Mouse (Mus musculus): Measurements from ENCODE around the gene Mrpl52. TPM values are rescaled to one million over a fixed set of nuclear protein-coding genes. Genes with fewer than 3 reads are reported as not detected.

Gene Mrpl52
- polyA plus RNA-seq, 1 experiment from 2014 or later, result 263 TPM

- peak overlapping the region; percentile 37 for H3K4me2 ChIP-seq (replicated peaks)
- H3K9ac ChIP-seq, result no peak overlapping the region
- peak; percentile 59; the same call in 1 of the 2 replicates for ATAC-seq (ENCODE audit: insufficient number of reproducible peaks, insufficient read depth, low FRiP score, low TSS enrichment)
- H3K9me3 ChIP-seq, result no peaks in the 10 kb centered on the region
- no peak overlapping the region for H3K27ac ChIP-seq
- H3K4me3 ChIP-seq, result peak overlapping the region; percentile 6
- peaks cover 26% of the 10 kb centered on the region for H3K4me1 ChIP-seq
- peaks cover 19% of the 10 kb centered on the region for H3K27me3 ChIP-seq
- no peaks in the 10 kb centered on the region for H3K36me3 ChIP-seq
- WGBS, result 4% methylated on average over 18 of the region's 18 CpGs
These were observed 12.6 kb upstream of the Mrpl52 start for GRCm38 (mm10) chr14:54413877-54414700.

DNA sequence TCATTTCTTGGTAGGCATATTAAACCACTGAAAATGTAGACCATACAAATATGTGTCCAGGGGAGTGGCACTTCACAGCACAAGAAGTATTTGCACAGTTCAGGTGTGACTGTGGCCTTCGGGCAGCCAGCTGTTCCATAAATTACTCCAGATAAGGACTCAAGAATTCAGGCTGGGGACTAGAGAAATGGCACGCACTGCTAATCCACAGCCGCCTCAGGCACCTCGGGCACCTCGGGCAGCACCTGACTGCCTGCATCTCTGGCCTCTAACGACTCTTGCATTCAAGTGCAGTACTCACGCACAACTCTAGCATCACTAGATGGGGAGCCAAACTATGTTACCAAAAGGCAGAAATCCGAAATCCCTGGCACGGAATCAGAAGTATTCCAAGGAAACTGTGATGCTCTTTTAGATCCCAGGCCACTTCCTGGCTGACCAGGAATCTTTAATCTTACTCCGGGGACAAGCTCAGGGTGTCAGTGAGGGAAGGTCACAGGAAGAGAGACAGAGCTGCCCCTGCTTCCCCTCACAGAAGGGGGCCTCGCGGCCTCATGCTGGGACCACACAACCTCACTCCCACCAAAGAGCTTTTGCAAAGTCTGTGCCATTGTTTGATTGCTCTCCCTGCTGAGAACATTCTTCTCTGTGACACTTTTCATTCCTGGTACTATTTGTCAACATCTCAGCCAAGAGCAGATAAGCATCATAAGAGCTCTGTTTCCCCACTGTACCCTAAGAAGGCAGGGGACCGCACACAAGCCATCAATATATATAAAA lies 11.3 kb upstream of the Mrpl52 start:
- H3K9ac ChIP-seq, result no peak overlapping the region
- H3K4me2 ChIP-seq (replicated peaks), result no peak overlapping the region
- 12% methylated on average over 13 of the region's 13 CpGs for WGBS
- H3K9me3 ChIP-seq, result no peaks in the 10 kb centered on the region
- ATAC-seq (ENCODE audit: insufficient number of reproducible peaks, insufficient read depth, low FRiP score, low TSS enrichment), result no peak
- H3K36me3 ChIP-seq, result no peaks in the 10 kb centered on the region
- no peak overlapping the region for H3K27ac ChIP-seq
- H3K27me3 ChIP-seq, result peaks cover 19% of the 10 kb centered on the region
- H3K4me3 ChIP-seq, result no peak overlapping the region
- peaks cover 18% of the 10 kb centered on the region for H3K4me1 ChIP-seq

DNA sequence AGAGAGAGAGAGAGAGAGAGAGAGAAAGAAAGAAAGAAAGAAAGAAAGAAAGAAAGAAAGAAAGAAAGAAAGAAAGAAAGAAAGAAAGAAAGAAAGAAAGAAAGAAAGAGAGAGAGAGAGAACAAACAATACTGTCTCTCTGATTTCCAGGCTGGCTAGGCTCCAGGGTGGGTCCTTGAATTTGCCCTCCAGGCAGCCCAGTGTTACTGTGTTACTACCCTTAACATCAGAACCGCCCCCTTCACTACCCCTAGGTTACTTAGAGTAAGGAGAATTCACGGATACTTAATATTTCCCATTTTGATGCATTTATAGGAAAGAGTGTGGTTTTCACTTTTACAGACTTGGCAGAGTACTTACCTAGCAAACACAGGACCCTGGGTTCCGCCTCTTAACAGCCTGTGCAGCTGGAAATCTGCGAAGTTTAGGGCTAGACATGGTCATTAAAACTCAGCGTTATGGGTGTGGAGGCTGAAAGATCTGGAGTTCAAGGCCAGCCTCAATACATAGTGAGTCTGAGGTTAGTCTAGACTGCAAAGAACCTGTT lies 10.4 kb upstream of the Mrpl52 start:
- H3K9me3 ChIP-seq, result no peaks in the 10 kb centered on the region
- WGBS, result 31% methylated on average over 5 of the region's 5 CpGs
- H3K27ac ChIP-seq, result no peak overlapping the region
- H3K4me3 ChIP-seq, result no peak overlapping the region
- no peaks in the 10 kb centered on the region for H3K36me3 ChIP-seq
- no peak overlapping the region for H3K4me2 ChIP-seq (replicated peaks)
- H3K9ac ChIP-seq, result no peak overlapping the region
- no peak for ATAC-seq (ENCODE audit: insufficient number of reproducible peaks, insufficient read depth, low FRiP score, low TSS enrichment)
- H3K4me1 ChIP-seq, result peaks cover 16% of the 10 kb centered on the region
- H3K27me3 ChIP-seq, result peaks cover 19% of the 10 kb centered on the region

GRCm38 (mm10) chr14:54416830-54417229 lies 9.9 kb upstream of the Mrpl52 start:
- Histone ChIP-seq H3K27me3 (peaks cover 19% of the 10 kb centered on the region), H3K27ac (no peak overlapping the region), H3K9me3 (no peaks in the 10 kb centered on the region), H3K36me3 (no peaks in the 10 kb centered on the region), H3K9ac (no peak overlapping the region), H3K4me3 (no peak overlapping the region), H3K4me2 (replicated peaks) (no peak overlapping the region), H3K4me1 (peaks cover 16% of the 10 kb centered on the region)
- ATAC-seq (ENCODE audit: insufficient number of reproducible peaks, insufficient read depth, low FRiP score, low TSS enrichment), result no peak
- 51% methylated on average over 4 of the region's 4 CpGs for WGBS

- 0 out of 2 replicates have a peak within 1 kb of the TSS, but pooled peaks have one; percentile 12 for H3K4me3 ChIP-seq
- WGBS, result 4% methylated on average over 19 of the region's 19 CpGs
- H3K36me3 ChIP-seq, result no peaks in the 10 kb centered on the region
- H3K4me1 ChIP-seq, result peaks cover 16% of the 10 kb centered on the region
- H3K27me3 ChIP-seq, result peaks cover 19% of the 10 kb centered on the region
- H3K9me3 ChIP-seq, result no peaks in the 10 kb centered on the region
- H3K27ac ChIP-seq, result no peak within 1 kb of the TSS
- ATAC-seq (ENCODE audit: insufficient number of reproducible peaks, insufficient read depth, low FRiP score, low TSS enrichment), result no peak; the same call in 1 of the 2 replicates
- no peak within 1 kb of the TSS for H3K9ac ChIP-seq
- H3K4me2 ChIP-seq (replicated peaks), result peak within 1 kb of the TSS; percentile 25
These were observed 9.1 kb upstream of the Mrpl52 start, which contains the start of gene Slc7a7 for GRCm38 (mm10) chr14:54417623-54418081. TSS of gene Slc7a7 (minus strand) at chr14:54417780.

GRCm38 (mm10) chr14:54421014-54421413 lies 5.7 kb upstream of the Mrpl52 start:
- Histone ChIP-seq H3K4me3 (no peak overlapping the region), H3K9me3 (no peaks in the 10 kb centered on the region), H3K4me2 (replicated peaks) (no peak overlapping the region), H3K27ac (no peak overlapping the region), H3K9ac (no peak overlapping the region), H3K36me3 (no peaks in the 10 kb centered on the region), H3K4me1 (0 out of 2 replicates have a peak, but pooled peaks cover 4% of the 10 kb centered on the region), H3K27me3 (peaks cover 13% of the 10 kb centered on the region)
- ATAC-seq (ENCODE audit: insufficient number of reproducible peaks, insufficient read depth, low FRiP score, low TSS enrichment), result no peak
- WGBS, result 58% methylated on average over 2 of the region's 2 CpGs

GRCm38 (mm10) chr14:54423406-54423805 lies 3.3 kb upstream of the Mrpl52 start:
- Histone ChIP-seq H3K4me2 (replicated peaks) (no peak overlapping the region), H3K27ac (no peak overlapping the region), H3K4me1 (0 out of 2 replicates have a peak, but pooled peaks cover 6% of the 10 kb centered on the region), H3K9ac (no peak overlapping the region), H3K4me3 (no peak overlapping the region), H3K27me3 (no peaks in the 10 kb centered on the region), H3K9me3 (no peaks in the 10 kb centered on the region), H3K36me3 (no peaks in the 10 kb centered on the region)
- WGBS, result 59% methylated on average over 5 of the region's 5 CpGs
- no peak for ATAC-seq (ENCODE audit: insufficient number of reproducible peaks, insufficient read depth, low FRiP score, low TSS enrichment)

DNA sequence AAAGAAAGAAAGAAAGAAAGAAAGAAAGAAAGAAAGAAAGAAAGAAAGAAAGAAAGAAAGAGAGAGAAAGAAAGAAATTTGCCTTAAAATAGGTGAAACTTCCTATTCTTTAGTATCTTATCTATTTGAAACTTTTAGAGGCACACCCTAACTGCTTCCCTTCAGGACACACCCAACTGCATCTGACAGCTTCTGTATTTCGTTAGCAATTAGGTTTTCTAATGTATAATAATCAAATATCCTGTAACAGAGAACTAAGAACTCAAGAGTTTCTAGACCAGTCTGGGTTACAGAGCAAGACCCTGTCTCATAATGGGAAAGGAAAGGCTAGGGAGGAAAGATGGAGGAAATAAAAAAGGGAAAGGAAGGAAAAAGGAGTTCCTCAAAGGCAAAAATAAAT lies 2.1 kb upstream of the Mrpl52 start:
- Histone ChIP-seq H3K36me3 (peaks cover 6% of the 10 kb centered on the region; the same call in 1 of the 2 replicates), H3K27me3 (no peaks in the 10 kb centered on the region), H3K4me1 (peaks cover 11% of the 10 kb centered on the region), H3K27ac (no peak overlapping the region), H3K9me3 (no peaks in the 10 kb centered on the region), H3K9ac (no peak overlapping the region), H3K4me3 (no peak overlapping the region), H3K4me2 (replicated peaks) (no peak overlapping the region)
- ATAC-seq (ENCODE audit: insufficient number of reproducible peaks, insufficient read depth, low FRiP score, low TSS enrichment), result no peak
- 88% methylated on average over 1 of the region's 1 CpGs for WGBS

DNA sequence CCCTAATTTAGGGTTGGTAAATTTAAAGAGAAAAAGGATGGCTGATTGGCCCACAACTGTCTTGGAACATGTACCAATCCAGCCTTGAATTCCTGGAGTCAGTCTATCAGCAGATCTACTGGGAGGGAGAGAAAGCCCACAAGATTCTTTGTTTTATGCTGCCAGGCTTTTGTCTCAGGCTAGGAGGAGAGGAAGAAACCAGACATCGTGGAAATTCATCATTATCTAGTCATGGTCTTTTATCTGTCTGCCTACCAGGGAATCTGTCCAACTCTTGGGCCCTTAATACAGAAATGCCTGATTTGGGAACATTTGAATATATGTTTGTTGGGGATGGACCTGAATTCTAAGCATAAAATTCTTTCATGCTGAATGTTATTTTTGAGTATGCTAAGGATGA lies 1.2 kb upstream of the Mrpl52 start:
- H3K9me3 ChIP-seq, result no peaks in the 10 kb centered on the region
- H3K27me3 ChIP-seq, result no peaks in the 10 kb centered on the region
- H3K4me3 ChIP-seq, result no peak overlapping the region
- no peak overlapping the region for H3K27ac ChIP-seq
- peak overlapping the region; percentile 63 for H3K4me2 ChIP-seq (replicated peaks)
- WGBS, result 100% methylated on average over 1 of the region's 1 CpGs
- ATAC-seq (ENCODE audit: insufficient number of reproducible peaks, insufficient read depth, low FRiP score, low TSS enrichment), result no peak
- no peak overlapping the region for H3K9ac ChIP-seq
- H3K36me3 ChIP-seq, result peaks cover 9% of the 10 kb centered on the region; the same call in 1 of the 2 replicates
- H3K4me1 ChIP-seq, result peaks cover 21% of the 10 kb centered on the region

GRCm38 (mm10) chr14:54426003-54426688 lies 563 bp upstream of the Mrpl52 start:
- no peaks in the 10 kb centered on the region for H3K9me3 ChIP-seq
- H3K36me3 ChIP-seq, result peaks cover 9% of the 10 kb centered on the region; the same call in 1 of the 2 replicates
- peaks cover 24% of the 10 kb centered on the region for H3K4me1 ChIP-seq
- peak overlapping the region; percentile 82 for H3K4me3 ChIP-seq
- peak overlapping the region; percentile 90 for H3K27ac ChIP-seq
- H3K27me3 ChIP-seq, result no peaks in the 10 kb centered on the region
- H3K4me2 ChIP-seq (replicated peaks), result peak overlapping the region; percentile 63
- ATAC-seq (ENCODE audit: insufficient number of reproducible peaks, insufficient read depth, low FRiP score, low TSS enrichment), result no peak
- 34% methylated on average over 14 of the region's 14 CpGs for WGBS
- H3K9ac ChIP-seq, result peak overlapping the region; percentile 83

- H3K9ac ChIP-seq, result no peak overlapping the region; the same call in 1 of the 2 replicates
- H3K4me1 ChIP-seq, result peaks cover 24% of the 10 kb centered on the region
- H3K9me3 ChIP-seq, result no peaks in the 10 kb centered on the region
- no peak for ATAC-seq (ENCODE audit: insufficient number of reproducible peaks, insufficient read depth, low FRiP score, low TSS enrichment)
- 91% methylated on average over 7 of the region's 7 CpGs for WGBS
- H3K4me3 ChIP-seq, result peak overlapping the region; percentile 82
- H3K36me3 ChIP-seq, result peaks cover 9% of the 10 kb centered on the region; the same call in 1 of the 2 replicates
- no peak overlapping the region for H3K27ac ChIP-seq
- H3K4me2 ChIP-seq (replicated peaks), result peak overlapping the region; percentile 63
- no peaks in the 10 kb centered on the region for H3K27me3 ChIP-seq
These were observed 987 bp downstream of the Mrpl52 start for GRCm38 (mm10) chr14:54427696-54428095.
